Mouse (Mus musculus): ENCODE measurements around the gene B3gnt5.
"Not testable (repeated sequence)": the region's sequence is repeated elsewhere in the genome, so short reads cannot be mapped to it uniquely, and the experiment has no call there.

Gene B3gnt5

GRCm38 (mm10) chr16:19760074-19760473 lies at the start of gene B3gnt5:
Gene B3gnt5 (plus strand): TSS chr16:19760208.
- peak; percentile 4 for DNase-seq (ENCODE audit: low spot score)

DNA sequence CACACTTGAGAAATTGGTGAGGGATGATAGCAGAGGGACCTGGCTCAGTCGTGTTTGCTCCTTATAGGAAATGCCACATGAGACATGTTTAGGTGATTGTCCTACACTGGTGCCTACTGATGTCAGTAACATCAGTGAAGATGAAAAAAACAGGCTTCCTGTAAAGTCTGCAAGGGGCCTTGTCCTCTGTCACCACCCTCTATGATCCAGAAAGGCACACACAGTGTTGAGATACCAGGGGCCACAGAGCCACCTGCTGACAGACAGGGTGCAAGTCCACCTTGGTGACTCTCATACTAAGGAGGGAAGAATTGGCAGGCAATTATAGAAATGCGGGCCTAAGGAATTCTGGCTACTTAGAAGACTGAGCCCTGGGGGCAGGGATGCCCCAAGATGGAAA lies 39.0 kb upstream of the B3gnt5 start:
- no peak for DNase-seq (ENCODE audit: low spot score)

- DNase-seq (ENCODE audit: low spot score), result not testable (repeated sequence)
Measured at GRCm38 (mm10) chr16:19724139-19724538, 35.9 kb upstream of the B3gnt5 start.

- no peak for DNase-seq (ENCODE audit: low spot score)
Measured at GRCm38 (mm10) chr16:19732896-19733295, 27.1 kb upstream of the B3gnt5 start.

DNA sequence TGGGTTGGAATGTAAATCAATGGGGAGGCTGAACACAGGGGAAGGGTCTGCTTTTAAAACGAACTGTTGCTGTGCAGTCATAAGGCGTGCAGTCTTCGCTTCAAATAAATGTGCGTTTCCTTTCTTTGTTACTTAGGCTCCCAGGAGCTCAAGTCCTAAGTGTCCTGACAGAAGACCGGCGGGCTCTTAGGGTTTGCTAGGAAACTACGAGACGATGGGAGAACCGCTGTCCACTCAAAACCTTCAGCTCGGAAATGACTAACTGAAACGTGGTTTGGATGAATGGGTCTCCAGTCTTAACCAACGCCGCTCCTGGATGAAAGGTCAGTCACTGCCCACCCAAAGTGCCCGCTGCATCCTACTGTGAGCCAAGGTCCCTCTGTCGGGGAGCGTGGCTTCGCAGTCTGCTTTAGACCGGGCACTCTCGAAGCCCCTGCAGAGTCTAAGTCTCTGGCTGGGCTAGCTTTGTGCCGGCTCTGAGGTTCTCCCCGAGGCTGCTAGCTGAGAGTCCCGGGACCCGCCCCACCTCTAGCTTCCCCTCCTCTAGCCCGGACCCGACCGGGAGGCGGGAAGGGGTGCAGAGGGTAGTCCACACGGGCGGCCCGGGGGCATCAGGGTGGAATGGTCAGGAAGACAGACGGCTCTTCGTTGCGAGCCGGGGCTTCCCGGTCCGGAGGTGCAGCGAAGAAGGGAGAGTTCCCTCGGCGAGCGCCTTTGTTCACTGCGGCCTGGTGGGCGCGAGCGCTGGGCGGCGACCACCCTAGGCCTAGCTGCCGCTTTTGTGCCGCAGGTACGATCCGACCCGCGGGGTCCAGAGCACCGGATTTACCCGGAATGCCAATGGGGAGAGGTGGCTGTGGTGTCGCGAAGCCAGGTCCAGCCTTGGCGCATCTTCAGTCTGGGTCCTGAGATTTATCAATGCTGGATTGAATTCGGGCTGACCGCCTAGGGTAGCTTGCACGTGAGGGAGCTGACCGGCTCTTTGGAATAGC lies 793 bp downstream of the B3gnt5 start:
- peak; percentile 5 for DNase-seq (ENCODE audit: low spot score)

- DNase-seq (ENCODE audit: low spot score), result no peak
Measured at GRCm38 (mm10) chr16:19761691-19762090, 1.7 kb downstream of the B3gnt5 start.

GRCm38 (mm10) chr16:19766107-19766506 lies 6.1 kb downstream of the B3gnt5 start:
- DNase-seq (ENCODE audit: low spot score), result no peak

DNA sequence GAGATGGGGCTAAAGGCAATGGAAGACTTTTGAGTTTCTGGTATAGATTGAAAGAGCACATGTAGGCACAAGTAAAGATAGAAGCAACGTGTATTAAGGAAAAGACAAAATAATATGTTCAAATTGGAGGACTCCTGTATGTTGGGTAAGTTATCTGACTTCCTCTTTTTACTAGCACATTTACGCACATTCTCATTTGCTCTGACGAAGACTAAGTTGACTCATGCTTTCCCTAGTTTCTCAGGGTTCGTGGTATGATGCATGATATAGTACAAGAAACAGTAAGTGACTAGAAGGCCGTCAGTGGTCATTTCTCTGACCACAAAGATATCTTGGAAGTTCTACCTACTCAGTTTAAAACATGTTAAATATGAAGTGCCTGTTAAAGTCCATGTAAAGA lies 8.0 kb downstream of the B3gnt5 start:
- DNase-seq (ENCODE audit: low spot score), result no peak

DNA sequence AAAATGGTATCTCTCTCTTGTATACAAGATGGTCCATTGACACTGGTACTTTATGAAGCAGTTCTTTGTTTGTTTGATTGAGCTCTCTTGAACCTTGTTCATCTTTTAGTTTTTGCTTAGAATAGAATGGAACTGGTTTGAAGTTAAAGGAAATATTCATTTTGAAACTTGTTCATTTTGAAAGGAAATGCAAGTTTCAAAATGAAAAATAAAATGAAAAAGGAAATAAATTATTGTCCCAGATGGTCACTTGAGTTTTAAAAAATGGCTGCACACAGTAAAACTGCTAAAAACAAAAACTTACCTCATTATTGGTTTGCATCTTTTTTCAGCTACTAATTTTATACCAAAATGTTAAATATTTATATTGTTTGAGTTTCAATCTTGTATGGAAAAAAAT lies 12.0 kb downstream of the B3gnt5 start:
- DNase-seq (ENCODE audit: low spot score), result no peak

DNA sequence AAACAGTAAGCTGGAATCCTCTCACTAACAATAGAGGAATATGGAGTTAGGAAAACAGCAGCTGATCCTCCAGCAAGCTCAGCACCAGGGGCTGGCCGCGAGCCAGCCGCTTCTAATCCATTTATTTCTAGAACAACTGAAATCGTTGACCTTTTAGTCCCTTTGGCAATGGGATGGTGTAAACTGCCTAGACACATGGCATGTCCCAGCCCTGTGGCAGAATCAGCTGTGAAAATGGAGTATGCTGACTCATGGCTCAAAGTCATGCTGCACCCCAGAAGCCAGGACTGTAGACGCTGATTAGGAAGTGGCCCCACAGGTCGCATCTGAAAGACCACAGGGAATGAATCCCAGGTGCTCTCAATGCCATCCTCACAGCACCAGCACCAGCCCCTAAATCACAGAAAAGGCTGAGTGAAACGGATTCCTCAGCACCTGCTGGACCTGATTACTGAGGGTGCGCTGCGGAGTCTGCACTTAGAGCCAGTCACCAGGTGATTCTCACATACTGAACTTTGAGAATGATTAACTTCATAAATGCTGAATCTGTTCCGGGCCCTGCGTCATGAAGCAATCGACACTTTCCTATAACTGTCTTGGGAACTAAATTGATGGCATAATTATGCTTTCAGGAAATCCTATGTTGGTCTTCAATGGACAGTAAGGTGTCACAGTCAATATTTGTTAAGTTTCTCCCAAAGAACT lies 26.5 kb downstream of the B3gnt5 start:
- DNase-seq (ENCODE audit: low spot score), result no peak

GRCm38 (mm10) chr16:19789914-19790313 lies 29.9 kb downstream of the B3gnt5 start:
- no peak for DNase-seq (ENCODE audit: low spot score)

- no peak for DNase-seq (ENCODE audit: low spot score)
Measured at GRCm38 (mm10) chr16:19818801-19819200, 58.8 kb downstream of the B3gnt5 start.
